Mouse (Mus musculus) stomach, postnatal 0 days (tissue): ENCODE results near the gene Smarce1.

Experiments used
- CTCF ChIP-seq: IDR thresholded peaks from 2 replicates; pipeline ENCODE4 v1.5.1; 2016; ENCODE audit warnings: antibody characterized with exemption, low read depth, mild to moderate bottlenecking, moderate library complexity
- EP300 ChIP-seq: optimal IDR thresholded peaks from 2 replicates; pipeline ENCODE3; 2016; ENCODE audit warnings: antibody characterized with exemption

DNA sequence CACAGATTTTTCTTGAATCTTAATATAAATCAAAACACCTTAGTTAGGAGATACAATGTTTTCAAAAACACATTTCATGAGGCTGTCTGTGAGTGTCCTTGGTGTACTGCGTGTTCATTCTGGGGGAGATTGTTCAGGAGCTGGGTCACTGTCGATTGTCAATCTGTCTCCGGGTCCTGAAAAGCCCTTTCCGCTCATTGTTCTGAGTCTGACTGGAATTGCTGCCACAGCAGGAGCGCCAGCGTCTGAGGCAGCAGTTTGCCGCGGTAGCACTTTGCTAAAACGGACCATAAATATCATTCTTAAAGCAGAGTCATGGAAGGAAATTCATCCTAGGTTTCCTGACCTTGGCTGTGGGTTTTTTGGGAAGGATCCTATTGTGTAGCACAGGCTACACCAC lies 35.0 kb upstream of the Smarce1 start:
- TF ChIP-seq CTCF (no peak), EP300 (no peak)
